Mouse (Mus musculus): ENCODE measurements around the gene Nxph3.

Gene Nxph3

DNA sequence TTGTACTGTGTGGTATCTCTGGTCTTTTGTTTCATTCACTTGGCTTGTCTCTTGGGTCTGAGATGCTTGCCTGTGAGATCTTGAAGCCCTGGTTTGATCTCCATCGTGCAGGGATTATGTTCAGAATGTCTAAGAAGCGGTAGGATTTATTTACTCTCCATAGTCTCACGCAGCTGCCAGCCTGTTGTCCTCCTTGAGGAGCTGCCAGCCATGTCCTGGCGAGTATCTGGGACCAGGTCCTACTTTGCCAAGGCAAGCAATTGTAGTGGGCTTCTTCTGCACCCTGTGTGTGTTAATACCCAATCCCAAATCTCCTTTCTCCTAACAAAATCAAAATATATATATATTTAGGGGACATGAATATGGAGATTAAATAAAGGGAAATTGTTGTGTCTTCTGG, 21.4 kb downstream of the Nxph3 start:
- DNase-seq (ENCODE audit: low spot score): no peak

GRCm38 (mm10) chr11:95492256-95492655, 22.1 kb downstream of the Nxph3 start:
- no peak for DNase-seq (ENCODE audit: low spot score)

DNA sequence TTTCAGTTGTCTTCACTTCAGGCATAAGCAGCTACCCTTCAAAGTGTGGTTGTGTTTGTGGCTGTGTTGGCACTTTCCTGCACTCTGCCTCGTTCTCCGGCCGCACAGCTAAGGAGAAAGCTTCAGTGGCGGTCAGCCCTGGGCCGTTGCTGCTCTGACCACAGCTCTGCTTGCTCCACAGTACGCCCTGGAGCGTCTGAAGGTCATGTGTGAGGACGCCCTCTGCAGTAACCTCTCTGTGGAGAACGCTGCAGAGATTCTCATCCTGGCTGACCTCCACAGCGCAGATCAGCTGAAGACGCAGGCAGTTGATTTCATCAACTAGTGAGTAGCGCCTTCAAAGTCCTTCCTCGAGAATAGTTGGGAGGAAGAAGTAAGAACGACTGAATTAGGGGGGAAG, 24.3 kb downstream of the Nxph3 start:
- no peak for DNase-seq (ENCODE audit: low spot score)

GRCm38 (mm10) chr11:95487237-95487636, 27.1 kb downstream of the Nxph3 start:
- DNase-seq (ENCODE audit: low spot score): no peak

DNA sequence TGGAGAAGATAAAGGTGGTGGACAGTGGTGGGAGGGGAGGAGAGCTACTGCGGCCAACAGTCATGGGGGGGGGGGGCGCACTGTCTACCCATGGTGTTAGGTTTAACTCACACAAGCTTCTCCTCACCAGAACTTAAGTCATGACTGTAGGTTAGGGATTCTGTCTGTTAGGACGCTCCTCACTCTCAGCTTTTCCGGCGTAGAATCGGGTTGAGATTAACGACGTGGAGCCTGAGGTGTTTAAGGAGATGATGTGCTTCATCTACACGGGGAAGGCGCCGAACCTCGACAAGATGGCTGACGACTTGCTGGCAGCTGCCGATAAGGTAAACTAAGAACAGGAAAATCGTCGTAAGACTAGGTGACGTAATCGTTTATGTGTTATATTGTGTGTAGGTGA, 28.7 kb downstream of the Nxph3 start:
- no peak for DNase-seq (ENCODE audit: low spot score)

- DNase-seq (ENCODE audit: low spot score): no peak
These were observed 33.7 kb downstream of the Nxph3 start for GRCm38 (mm10) chr11:95480662-95481061.

DNA sequence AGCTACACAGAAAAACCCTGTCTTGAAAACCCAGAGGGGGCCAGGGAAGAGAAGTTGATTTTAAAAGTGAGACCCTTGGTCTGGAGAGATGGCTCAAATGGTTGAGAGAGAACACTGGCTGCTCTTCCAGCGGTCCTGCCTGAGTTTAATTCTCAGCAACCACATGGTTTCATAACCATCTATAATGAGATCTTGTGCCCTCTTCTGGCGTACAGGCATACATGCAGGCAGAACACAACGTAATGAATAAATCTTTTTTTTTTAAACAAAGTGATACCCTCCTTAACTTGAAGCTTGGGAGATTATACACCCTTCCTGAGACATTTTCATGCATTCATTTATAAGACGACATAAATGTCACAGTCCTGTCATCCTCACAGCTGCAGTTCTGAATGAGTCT, 34.9 kb downstream of the Nxph3 start:
- DNase-seq (ENCODE audit: low spot score): no peak

DNA sequence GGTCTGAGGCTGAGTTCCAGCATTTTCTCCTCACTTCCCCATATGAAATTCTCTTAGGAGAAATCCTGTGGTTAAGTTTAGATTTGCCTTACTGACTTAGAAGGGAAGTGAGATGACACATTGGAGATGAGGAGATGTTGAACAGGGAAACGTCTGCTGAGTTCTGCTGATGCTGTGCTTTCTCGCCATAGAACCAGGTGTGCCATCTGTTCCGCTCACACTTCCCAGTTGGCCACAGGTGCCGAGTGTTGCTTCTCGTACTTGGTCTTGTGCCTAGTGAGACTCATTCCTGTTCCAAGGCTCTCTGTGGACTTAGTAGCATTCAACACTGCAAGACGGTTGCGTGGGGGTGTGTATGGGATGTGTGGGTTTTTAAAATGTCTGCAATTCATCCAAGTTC, 38.0 kb downstream of the Nxph3 start:
- DNase-seq (ENCODE audit: low spot score): no peak

- no peak for DNase-seq (ENCODE audit: low spot score)
These were observed 40.9 kb downstream of the Nxph3 start for GRCm38 (mm10) chr11:95473456-95473855.

- no peak for DNase-seq (ENCODE audit: low spot score)
These were observed 41.4 kb downstream of the Nxph3 start for GRCm38 (mm10) chr11:95472942-95473341.

DNA sequence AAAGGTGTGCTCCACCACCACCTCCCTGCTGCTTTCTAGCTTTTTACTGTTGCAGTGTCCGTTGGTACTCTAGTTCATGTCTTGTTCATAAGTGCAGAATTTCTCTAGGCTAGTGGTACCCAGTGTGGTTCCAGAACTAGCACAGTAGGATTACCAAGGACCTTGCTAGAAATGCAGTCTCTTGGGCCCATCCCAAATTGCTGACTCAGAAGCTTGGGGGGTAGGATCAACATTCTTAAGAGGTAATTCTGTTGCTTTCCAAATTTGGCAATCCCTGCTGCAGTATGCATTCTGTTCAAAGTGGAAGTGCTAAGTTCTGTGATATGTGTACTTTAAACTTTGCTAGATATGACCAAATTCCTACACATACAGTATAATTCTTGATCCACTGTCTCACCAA, 46.6 kb downstream of the Nxph3 start:
- DNase-seq (ENCODE audit: low spot score): no peak

DNA sequence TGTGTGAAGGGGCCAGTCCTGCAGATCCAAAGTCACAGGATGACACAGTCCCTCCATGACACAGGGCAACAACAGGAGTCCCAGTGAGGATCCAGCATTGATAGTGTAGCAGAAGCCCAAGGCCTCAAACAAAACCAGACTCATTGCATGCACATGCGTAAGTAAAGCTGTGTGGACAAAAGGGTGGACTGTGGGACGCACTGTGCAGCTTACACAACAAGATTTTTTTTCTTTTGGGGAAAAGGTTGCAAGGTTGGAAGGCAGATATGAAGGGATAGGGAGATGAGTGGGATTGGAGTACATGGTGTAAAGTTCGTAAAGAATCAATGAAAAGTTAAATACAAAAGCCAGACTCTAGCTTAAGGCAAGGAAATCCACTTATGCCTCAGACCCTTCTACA, 52.2 kb downstream of the Nxph3 start:
- no peak for DNase-seq (ENCODE audit: low spot score)

- no peak for DNase-seq (ENCODE audit: low spot score)
These were observed 53.5 kb downstream of the Nxph3 start for GRCm38 (mm10) chr11:95460872-95461271.
